Mouse (Mus musculus) gastrocnemius, adult 8-10 months (tissue): ENCODE data around the gene Sec16a. TPM values are rescaled to one million over a fixed set of nuclear protein-coding genes. Genes with fewer than 3 reads are reported as not detected.

Source experiments
- DNase-seq, 2 experiments: peaks; one replicate each; pipeline ENCODE4 v3.0.0; 2022; ENCODE audit warnings: low spot score in 2 of 2
- total RNA-seq, 4 experiments: library from RNA; stranded (reverse); gene quantifications; 2 replicates each; pipeline ENCODE4 v1.2.4; 2022

The Sec16a gene
- total RNA-seq, 4 experiments from 2014 or later = 22.2 to 26.6 (median 24.3) TPM

- no peak for DNase-seq
Measured at GRCm38 (mm10) chr2:26441261-26441660, 3.8 kb downstream of the Sec16a start.

GRCm38 (mm10) chr2:26439671-26440070, 5.3 kb downstream of the Sec16a start:
- no peak for DNase-seq

GRCm38 (mm10) chr2:26438373-26438772, 6.6 kb downstream of the Sec16a start:
- no peak for DNase-seq

GRCm38 (mm10) chr2:26437221-26437620, 7.8 kb downstream of the Sec16a start:
- DNase-seq = no peak

GRCm38 (mm10) chr2:26434791-26435572, 10.0 kb downstream of the Sec16a start:
- DNase-seq = no peak

- DNase-seq = no peak
Measured at GRCm38 (mm10) chr2:26429851-26430250, 15.2 kb downstream of the Sec16a start.

GRCm38 (mm10) chr2:26424541-26424940, 20.5 kb downstream of the Sec16a start:
- no peak for DNase-seq

GRCm38 (mm10) chr2:26423086-26423485, 21.9 kb downstream of the Sec16a start:
- no peak for DNase-seq

- no peak for DNase-seq
Measured at GRCm38 (mm10) chr2:26421969-26422368, 23.0 kb downstream of the Sec16a start.

GRCm38 (mm10) chr2:26418120-26418519, 26.9 kb downstream of the Sec16a start:
- no peak for DNase-seq

GRCm38 (mm10) chr2:26417066-26417465, 27.9 kb downstream of the Sec16a start:
- no peak for DNase-seq

GRCm38 (mm10) chr2:26410931-26411411, 34.0 kb downstream of the Sec16a start:
- DNase-seq = no peak

GRCm38 (mm10) chr2:26410091-26410490, 34.9 kb downstream of the Sec16a start:
- no peak for DNase-seq

GRCm38 (mm10) chr2:26409362-26409761, 35.7 kb downstream of the Sec16a start:
- no peak for DNase-seq

- peak; percentile 95 for DNase-seq
Measured at GRCm38 (mm10) chr2:26408515-26409356, 36.3 kb downstream of the Sec16a start, which contains the start of gene Inpp5e. Gene Inpp5e (minus strand): TSS chr2:26409203.

- DNase-seq = no peak
Measured at GRCm38 (mm10) chr2:26403306-26403705, 41.7 kb downstream of the Sec16a start.

GRCm38 (mm10) chr2:26402265-26402664, 42.8 kb downstream of the Sec16a start:
- DNase-seq = no peak

GRCm38 (mm10) chr2:26401023-26401422, 44.0 kb downstream of the Sec16a start:
- DNase-seq = no peak

- no peak for DNase-seq
Measured at GRCm38 (mm10) chr2:26400296-26400695, 44.7 kb downstream of the Sec16a start.

GRCm38 (mm10) chr2:26399647-26400046, 45.4 kb downstream of the Sec16a start:
- DNase-seq = peak; percentile 29 to 47

GRCm38 (mm10) chr2:26398978-26399377, 46.0 kb downstream of the Sec16a start:
- no peak for DNase-seq

GRCm38 (mm10) chr2:26391617-26392016, 53.4 kb downstream of the Sec16a start:
- no peak for DNase-seq
